Mouse (Mus musculus): ENCODE data around the gene E2f3. TPM values are rescaled to one million over a fixed set of nuclear protein-coding genes. Genes with fewer than 3 reads are reported as not detected.

Gene E2f3
- total RNA-seq, 2 experiments from 2014 or later = 18.7 to 19.2 TPM

DNA sequence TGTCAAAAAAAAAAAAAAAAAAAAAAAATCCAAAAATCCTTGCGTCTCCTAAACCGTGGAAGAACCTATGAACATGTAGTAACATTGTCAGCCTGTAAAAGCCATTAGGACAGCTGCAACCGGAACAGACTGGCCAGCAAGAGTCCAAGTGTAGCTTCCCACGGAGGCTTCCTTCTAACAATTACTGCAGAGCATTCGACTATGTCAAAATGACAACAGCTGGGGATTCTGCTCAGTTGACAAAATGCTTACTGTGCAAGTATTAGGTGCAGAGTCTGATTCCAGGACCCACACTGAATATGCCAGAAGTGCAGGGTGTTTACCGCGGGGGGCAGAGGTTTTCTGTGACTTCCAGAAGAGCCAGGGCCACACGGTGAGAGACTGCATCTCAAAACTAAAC, 41.4 kb downstream of the E2f3 start:
- intact Hi-C loops (cut with DNase I) = no loop called here
- DNase-seq (ENCODE audit: low spot score in 2 of 2) = no peak

DNA sequence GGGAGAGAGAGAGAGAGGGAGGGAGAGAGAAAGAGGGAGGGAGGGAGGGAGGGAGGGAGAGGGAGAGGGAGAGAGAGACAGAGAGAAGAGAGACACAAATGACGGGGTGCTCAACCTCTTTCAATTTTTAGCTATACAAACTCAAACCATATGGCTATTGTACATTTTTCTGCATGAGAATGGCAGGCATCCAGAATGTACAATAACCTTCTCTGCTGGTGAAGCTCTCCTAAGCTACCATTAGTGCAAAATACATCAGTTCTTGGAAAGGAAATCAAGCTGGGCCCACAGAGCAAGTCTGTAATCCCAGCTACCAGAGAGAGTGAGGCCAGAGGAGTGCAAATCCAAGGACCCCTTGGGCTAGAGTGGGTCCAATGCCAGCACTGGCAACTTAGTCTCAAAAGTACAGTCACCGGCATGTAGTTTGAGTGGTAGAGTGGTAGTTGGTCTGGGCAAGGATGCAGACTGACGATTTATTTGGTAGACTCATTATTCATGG, 42.3 kb downstream of the E2f3 start:
- intact Hi-C loops (cut with DNase I) = no loop called here
- no peak for DNase-seq (ENCODE audit: low spot score in 2 of 2)

DNA sequence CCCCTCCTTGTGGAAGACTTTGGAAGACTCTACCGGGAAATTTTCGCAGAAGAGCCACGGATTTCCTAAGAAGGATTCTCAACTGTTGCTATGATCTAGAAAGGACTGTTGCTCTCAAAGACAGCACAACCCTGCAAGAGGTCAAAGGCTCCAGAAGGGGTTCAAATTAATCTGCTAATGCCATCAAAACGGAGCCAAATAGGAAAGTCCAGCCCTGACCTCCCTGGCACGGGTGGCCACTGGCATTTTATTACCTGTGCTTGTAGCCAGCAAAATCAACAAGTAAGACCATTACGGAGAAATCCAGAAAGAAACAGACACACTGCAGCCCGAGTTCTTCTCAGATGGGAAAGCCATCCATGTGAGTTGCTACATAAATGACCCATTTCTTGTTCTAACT, 45.8 kb downstream of the E2f3 start:
- intact Hi-C loops (cut with DNase I) = no loop called here
- no peak for DNase-seq (ENCODE audit: low spot score in 2 of 2)

DNA sequence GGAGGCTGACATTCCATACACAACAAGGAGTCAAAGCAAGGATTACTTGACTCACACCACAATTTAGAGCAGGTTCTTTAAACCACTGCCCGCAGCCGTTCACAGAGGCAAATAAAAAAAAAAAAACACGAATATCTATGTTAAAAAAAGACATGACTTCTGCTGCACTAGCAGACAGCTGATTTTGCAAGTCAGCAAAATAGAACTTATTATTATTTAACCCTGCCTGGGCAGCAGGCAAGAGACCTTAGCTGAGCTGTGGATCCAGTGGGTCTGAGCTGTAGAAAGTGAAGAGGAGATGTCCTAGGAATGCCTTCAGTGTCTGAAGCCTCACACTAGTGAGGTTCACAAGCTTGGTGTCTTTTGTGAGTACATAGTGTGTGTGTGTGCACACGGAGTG, 46.5 kb downstream of the E2f3 start:
- DNase-seq (ENCODE audit: low spot score in 2 of 2) = no peak
- intact Hi-C loops (cut with DNase I) = no loop called here

DNA sequence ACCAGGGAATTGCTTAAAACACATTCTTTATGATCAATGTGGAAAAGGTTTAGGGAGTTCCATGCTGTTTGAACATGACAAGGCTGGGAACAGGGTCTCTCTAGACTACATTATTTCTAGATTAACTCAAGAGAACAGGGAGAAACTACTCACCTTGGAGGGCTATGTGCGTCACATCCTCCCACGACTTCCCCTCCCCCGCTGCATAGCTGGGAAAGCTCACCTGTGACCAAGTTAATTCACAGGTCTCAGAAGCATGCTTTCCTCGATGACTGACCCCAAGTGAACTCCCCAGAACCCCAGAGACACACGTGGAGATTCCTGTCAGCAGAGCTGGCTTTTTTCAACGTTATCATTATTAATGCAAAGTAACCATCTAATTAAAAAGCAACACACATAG, 47.1 kb downstream of the E2f3 start:
- intact Hi-C loops (cut with DNase I) = no loop called here
- DNase-seq (ENCODE audit: low spot score in 2 of 2) = no peak

DNA sequence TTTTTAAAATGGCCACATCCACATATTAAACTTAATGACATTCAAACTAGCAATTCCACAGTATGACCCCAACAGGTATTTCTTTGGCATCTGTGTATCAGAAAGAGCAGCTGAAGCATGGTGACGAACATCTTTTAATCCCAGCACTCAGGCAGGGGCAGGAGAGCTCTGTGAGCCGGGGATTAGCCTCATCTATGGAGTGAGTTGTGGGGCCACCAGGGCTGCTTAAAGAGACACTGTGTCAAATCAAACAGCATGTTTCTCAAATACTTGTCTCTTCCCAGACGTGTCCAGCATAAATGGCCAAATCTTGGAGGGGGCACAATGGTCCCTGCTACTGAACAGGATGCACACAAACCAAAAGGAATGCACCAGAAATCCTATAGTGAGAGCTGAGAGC, 59.7 kb downstream of the E2f3 start:
- DNase-seq (ENCODE audit: low spot score in 2 of 2) = no peak
- intact Hi-C loops (cut with DNase I) = no loop called here

DNA sequence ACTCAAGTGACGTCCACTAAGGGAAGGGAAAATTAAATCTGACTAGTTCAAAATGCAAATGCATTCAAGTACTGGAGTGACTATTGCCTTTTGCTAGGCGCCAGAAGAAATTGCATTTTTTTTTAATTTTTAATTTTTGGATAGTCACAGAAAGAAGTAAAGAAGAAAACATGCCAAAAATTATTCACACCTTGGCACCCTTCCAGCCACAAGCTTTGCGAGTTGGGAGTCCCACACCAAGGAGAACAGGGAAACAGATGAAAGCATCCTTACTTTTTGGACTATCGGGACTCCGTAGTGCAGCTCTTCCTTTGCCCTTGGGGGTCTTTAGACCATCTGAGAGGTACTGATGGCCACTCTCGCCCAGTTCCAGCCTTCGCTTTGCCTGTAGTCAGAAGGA, 66.0 kb downstream of the E2f3 start:
- peak; percentile 35 to 59 for DNase-seq (ENCODE audit: low spot score in 2 of 2)
- intact Hi-C loops (cut with DNase I) = loop anchor here (5.0 kb wide), 1 partner anchor 62 kb away; no protein-coding TSS in a partner anchor

DNA sequence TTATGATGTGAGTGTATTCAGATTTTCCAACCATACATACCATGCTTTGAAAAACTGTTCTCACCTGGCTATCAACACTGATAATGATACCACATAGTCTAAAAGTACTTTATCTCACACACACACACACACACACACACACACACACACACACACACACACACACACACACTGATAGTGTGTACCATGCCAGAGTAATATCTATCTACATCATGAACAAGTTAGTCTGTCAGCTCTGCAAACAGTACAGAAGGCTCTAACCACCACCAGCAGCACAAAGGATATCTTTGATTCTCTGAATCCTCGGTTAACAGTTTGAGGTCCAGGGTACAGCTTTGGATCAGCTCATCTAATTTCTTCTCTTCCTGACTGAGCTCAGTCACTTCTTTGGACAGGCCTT, 69.3 kb downstream of the E2f3 start:
- no peak for DNase-seq (ENCODE audit: low spot score in 2 of 2)
- intact Hi-C loops (cut with DNase I) = loop anchor here (5.0 kb wide), 1 partner anchor 66 kb away; no protein-coding TSS in a partner anchor

DNA sequence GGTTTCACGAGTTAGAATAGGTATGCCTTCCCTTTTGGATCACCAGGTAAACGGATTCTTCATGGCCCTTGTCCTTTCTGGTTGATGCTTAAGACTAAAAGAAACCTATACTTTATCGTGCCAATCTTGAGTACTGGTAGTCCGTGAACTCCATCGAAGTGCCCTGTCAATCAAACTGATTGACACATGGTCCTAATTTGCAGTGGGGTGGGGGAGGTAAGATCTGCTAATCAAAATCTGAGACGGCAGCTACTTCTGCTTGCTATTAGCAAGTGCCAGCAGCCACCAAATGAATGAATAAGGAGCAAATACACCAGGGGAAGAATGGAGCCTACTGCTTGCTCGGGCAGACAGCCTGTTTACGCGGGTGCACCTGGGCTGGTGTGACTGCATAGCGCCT, 72.3 kb downstream of the E2f3 start:
- DNase-seq (ENCODE audit: low spot score in 2 of 2) = no peak
- intact Hi-C loops (cut with DNase I) = no loop called here

DNA sequence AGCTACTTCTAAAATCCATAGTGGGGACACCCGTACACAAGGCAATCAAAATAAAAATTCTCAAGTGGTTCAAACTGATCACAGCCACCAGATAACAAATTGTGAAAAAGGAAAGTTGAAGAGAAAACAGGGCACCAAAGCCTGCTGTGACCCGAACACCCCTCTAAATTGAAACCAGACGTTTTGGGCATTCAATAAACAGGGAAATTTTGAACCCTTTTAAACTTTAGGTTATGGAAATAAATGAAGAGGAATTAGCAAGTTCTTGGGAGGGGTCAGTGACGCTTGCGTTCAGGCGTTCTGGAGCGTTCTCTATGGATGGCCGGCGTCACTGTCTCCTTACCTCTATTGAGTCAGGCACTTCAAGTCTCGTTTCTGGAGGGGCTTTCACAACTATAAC, 72.8 kb downstream of the E2f3 start:
- DNase-seq (ENCODE audit: low spot score in 2 of 2) = no peak
- intact Hi-C loops (cut with DNase I) = no loop called here

DNA sequence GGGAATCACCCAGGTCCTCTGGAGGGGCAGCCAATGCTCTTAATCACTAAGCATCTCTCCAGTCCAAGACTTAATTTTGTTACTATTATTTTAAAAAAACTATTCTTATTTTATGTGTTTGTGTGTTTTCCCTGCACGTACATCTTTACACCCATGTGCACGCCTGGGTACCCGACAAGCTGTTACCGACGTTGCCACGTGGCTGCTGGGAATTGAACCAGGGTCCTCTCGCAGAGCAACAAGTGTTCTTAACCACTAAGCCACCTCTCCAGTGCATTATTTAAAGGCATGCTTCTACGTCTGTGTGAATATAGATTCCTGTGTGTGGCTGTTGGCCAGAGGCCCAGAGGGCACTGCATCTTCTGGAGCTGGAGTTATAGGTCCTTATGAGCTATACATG, 73.6 kb downstream of the E2f3 start:
- intact Hi-C loops (cut with DNase I) = no loop called here
- no peak for DNase-seq (ENCODE audit: low spot score in 2 of 2)

DNA sequence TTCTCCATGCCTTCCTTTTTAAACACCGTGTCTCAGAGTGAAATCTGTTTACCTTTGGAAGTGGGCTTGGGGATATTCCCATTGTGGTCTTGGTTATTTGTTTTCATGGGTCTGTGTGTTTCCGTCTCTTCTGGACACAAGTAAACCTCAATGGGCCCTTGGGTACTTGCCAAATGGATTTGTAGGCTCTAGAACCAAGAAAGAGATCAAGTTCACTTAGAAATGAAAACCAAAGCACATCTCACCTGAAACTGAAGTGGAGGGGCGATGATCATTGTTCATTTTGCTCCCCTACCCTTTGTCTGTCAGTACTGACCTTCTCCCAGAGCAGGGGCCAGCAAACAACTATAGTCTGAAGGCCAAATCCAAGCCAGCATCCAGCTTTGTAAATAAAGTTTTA, 74.7 kb downstream of the E2f3 start:
- no peak for DNase-seq (ENCODE audit: low spot score in 2 of 2)
- intact Hi-C loops (cut with DNase I) = no loop called here

DNA sequence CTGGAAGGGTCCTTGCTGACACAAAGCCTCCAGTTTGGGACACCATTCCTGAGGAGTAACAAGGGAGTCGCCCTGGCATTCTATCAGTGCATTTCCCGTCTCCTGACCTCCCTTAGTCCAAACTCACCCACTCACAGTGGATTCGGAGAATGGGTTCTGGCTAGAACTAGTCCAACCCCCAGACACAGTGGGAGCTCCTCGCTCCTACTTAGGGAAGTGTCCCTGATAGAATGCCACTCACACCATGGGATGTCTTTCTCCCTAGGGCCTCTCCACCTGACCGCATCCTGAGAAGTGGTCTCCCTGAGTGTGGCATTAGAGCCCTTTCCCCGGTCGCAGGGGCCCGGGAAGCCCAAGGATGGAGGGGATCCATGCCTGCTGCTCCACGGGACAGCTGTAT, 77.4 kb downstream of the E2f3 start:
- no peak for DNase-seq (ENCODE audit: low spot score in 2 of 2)
- intact Hi-C loops (cut with DNase I) = no loop called here

DNA sequence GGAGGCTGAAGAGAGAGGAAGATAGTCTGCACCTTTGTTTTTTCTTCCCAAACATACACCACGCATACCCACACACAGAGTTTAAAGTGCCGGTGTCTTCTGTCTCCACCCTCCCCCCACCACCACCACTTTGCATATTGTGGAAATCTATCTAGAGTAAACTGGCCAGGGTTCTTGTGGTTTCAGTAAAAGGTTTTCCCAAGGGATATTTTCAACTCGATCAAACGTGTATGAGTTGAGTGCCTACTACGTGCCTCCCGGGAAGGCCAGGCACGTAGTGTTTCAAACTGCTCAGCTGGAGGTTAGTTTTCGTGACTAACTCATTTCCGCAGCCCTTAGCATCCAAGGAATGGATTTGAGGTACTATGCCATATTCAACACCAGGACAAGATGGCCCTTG, 77.9 kb downstream of the E2f3 start:
- intact Hi-C loops (cut with DNase I) = no loop called here

DNA sequence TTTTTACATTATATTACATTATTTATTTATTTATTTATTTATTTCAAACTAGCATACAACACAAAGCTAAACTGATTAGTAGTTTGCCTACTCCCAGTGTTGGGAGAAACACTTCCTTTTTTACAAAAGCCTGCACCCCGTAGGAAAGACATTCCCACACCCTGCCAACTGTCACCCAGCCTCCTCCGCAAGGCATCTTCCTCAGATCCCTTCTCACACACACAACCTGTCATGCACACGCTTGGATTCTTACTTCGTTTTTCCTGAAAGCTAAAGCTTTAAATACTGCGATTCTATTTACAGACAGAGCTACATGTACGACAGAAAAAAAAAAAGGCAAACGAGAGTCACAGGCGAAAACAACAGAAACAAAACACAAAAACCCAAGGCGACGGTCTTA, 79.1 kb downstream of the E2f3 start:
- intact Hi-C loops (cut with DNase I) = no loop called here
- DNase-seq (ENCODE audit: low spot score in 2 of 2) = peak in 1 of 2 experiments; percentile 31

More for the DNA sequence above, 77.9 kb downstream of the E2f3 start:
- DNase-seq (ENCODE audit: low spot score in 2 of 2) = no peak

DNA sequence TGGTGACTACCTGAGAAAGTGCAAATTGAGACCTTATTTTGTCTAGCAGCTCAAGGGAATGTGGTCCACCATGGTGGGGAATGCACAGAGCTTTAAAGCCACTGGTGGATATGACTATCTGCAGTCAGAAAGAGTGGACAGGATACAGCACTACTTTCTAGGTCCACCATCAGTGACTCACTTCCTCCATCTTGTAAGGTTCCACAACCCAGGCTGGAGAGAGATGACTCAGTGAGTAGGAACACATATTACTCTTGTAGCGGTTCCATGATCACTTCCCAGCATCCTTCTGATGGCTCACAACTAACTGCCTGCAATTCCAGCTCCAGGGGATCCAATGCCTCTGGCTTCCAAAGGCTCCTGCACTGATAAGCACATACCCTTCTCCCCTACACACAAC, 82.5 kb downstream of the E2f3 start:
- intact Hi-C loops (cut with DNase I) = no loop called here

DNA sequence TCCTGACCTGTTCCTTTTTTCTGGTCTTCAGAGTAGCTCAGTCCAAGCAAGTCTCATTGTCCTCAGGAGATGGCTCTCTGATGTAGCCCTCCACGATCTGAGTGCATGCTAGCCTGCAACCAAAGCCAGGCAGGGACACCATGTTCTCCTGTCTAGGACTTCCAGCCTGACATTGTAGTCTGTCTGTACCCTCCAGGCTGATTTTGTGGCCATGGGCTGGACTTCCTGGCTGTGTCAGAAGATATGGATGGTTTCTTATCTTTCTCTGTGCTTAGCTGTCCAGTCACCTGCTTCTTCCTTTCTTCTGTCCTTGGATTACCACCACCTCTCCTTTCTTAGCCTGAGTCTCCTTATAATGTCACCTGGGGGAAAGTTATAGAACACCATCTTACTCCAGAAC, 83.2 kb downstream of the E2f3 start:
- DNase-seq (ENCODE audit: low spot score in 2 of 2) = no peak
- intact Hi-C loops (cut with DNase I) = no loop called here

More for the DNA sequence above, 82.5 kb downstream of the E2f3 start:
- DNase-seq (ENCODE audit: low spot score in 2 of 2) = no peak

DNA sequence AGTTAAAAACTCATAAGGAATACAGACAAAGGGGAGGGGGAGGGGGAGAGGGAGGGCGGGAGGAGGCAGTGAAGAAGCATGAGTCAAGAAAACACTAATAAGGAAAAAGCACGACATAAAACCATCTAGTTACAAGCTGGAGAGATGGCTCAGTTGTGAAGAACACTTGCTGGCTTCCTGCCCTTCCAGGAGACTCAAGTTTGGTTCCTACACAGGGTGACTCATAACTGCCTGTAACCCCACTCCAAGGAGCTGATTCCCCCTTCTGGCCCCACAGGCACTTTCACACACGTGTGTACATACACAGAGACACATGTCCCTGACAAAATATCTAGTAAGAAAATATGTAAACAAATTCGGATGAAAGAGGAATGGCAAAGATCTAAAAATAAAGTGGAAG, 84.2 kb downstream of the E2f3 start:
- intact Hi-C loops (cut with DNase I) = no loop called here
- DNase-seq (ENCODE audit: low spot score in 2 of 2) = no peak

DNA sequence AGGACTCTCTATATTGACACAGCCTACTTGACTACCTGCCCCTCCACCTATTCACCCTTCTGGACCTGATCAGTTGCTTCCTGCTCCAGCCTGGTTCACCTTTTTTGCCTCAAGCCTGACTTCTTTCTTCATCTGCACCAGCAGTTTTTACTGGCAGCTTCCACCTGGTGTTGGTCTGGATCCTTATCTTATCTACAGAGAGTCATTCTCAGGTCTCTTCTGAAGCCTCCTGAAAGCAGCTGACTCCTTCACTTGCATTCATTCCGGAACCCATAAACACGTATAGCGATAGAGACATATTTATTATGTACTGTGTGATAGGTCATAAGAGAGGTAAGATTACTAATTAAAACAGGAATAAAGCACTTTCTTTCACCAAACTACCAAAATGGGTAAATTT, 119.1 kb downstream of the E2f3 start:
- intact Hi-C loops (cut with DNase I) = no loop called here
- DNase-seq (ENCODE audit: low spot score in 2 of 2) = no peak

DNA sequence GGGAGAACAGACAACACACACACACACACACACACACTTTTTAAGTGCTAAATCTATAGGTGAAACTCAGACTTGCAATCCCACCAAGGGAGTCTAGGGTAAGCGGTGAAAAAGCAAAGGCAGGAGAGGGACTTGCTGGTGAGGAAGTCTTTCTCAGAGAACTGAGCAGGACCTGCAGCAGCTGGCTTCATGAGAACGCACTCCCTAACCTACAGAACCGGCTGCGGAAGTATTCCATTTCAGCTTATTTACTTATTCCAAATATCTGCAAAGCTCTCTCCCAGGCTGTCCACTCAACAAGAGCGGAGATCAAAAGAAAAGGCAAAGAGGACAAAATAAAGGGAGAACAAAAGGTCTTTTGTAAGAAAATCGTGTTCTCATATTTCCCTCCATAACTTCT, 121.5 kb downstream of the E2f3 start:
- DNase-seq (ENCODE audit: low spot score in 2 of 2) = no peak
- intact Hi-C loops (cut with DNase I) = no loop called here

DNA sequence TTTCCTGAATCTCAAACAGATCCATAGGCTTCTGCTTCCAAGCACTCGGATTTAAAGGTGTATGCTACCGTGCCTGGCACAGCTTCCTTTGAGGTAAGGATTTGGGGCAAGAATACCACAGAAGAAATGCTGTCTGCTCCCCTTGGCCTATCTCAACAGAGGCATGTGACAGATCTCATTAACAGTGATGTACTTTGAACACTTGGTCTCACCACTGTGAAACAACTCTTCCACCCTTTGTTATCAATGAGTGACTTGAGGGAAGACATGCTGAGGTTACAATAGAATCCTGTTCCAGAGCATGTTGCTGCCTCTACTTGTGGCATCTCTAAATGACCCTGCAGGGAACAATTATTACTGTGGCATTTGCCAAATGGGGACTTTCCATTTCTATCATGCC, 125.8 kb downstream of the E2f3 start:
- intact Hi-C loops (cut with DNase I) = no loop called here
- DNase-seq (ENCODE audit: low spot score in 2 of 2) = no peak

DNA sequence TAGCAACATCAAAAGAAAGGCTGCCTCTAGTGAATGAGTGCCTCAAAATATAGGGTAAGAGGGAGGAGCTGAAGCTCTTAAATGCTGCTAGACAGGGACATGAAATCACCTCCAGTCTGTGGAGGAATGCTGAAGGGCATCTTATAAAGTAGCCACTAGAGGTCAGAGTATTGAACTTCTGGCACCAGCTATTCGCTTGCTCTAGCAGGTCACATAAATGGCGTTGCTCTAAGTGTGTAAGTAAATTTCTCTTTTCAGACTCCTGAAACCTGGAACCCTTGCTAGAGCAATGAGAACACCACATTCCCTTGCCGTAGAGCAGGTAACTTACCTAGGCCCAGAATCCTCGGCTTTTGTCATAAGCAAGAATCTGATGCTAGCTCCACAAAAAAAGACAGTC, 128.4 kb downstream of the E2f3 start:
- intact Hi-C loops (cut with DNase I) = loop anchor here (5.0 kb wide), 3 partner anchors 125 to 405 kb away; no protein-coding TSS in a partner anchor
- DNase-seq (ENCODE audit: low spot score in 2 of 2) = peak; percentile 30
